Mouse (Mus musculus) thymus, adult 2 months (tissue): ENCODE results near the gene Cat.

ENCODE experiments used
- CTCF ChIP-seq: fragments of 200-500 bp; IDR thresholded peaks from 2 replicates; pipeline ENCODE4 v1.5.1; 2012; ENCODE audit warnings: mild to moderate bottlenecking, control low read depth, low read length, moderate library complexity, borderline replicate concordance; ENCODE audit not compliant: control insufficient read depth, poor library complexity, insufficient read depth; ENCODE audit errors: extremely low read depth
- POLR2A ChIP-seq: fragments of 200-500 bp; IDR thresholded peaks from 2 replicates; pipeline ENCODE4 v1.6.1; 2012; ENCODE audit warnings: mild to moderate bottlenecking, low read length, control low read depth, moderate library complexity; ENCODE audit not compliant: control insufficient read depth, poor library complexity, insufficient read depth; ENCODE audit errors: extremely low read depth

DNA sequence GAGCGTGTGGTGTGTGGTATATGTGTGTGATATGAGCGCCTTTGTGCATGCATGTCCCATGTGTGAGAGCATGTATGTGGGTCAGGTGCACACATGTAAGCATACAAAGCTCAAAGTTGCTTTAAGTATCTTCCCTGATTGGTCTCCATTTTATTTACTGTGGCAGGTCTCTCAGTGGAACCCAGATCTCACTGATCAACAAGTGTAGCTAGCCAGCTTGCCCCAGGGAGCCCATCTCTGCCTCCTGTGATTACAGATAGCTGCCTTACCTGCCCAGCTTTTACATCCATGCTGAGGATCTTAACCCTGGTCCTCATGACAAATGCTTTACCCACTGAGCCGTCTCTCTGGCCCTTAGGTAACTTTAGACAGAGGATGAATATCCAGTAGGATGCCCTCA is 6.6 kb downstream of the Cat start:
- TF ChIP-seq CTCF (no peak), POLR2A (no peak)
